Mouse (Mus musculus): ENCODE data around the gene Adra2b.

Adra2b gene

GRCm38 (mm10) chr2:127379250-127379649, 16.2 kb downstream of the Adra2b start:
- DNase-seq (ENCODE audit: low spot score in 2 of 2), result no peak

GRCm38 (mm10) chr2:127383881-127384280, 20.9 kb downstream of the Adra2b start:
- no peak for DNase-seq (ENCODE audit: low spot score in 2 of 2)

GRCm38 (mm10) chr2:127387521-127387920, 24.5 kb downstream of the Adra2b start:
- DNase-seq (ENCODE audit: low spot score in 2 of 2), result no peak

GRCm38 (mm10) chr2:127390352-127390751, 27.3 kb downstream of the Adra2b start:
- no peak for DNase-seq (ENCODE audit: low spot score in 2 of 2)

GRCm38 (mm10) chr2:127390846-127391245, 27.8 kb downstream of the Adra2b start:
- DNase-seq (ENCODE audit: low spot score in 2 of 2), result no peak

- no peak for DNase-seq (ENCODE audit: low spot score in 2 of 2)
Measured at GRCm38 (mm10) chr2:127391323-127391722, 28.3 kb downstream of the Adra2b start.

- DNase-seq (ENCODE audit: low spot score in 2 of 2), result no peak
Measured at GRCm38 (mm10) chr2:127394606-127395161, 31.7 kb downstream of the Adra2b start.

- DNase-seq (ENCODE audit: low spot score in 2 of 2), result no peak
Measured at GRCm38 (mm10) chr2:127398738-127399137, 35.7 kb downstream of the Adra2b start.

- no peak for DNase-seq (ENCODE audit: low spot score in 2 of 2)
Measured at GRCm38 (mm10) chr2:127411126-127411525, 48.1 kb downstream of the Adra2b start.

GRCm38 (mm10) chr2:127415806-127416205, 52.8 kb downstream of the Adra2b start:
- DNase-seq (ENCODE audit: low spot score in 2 of 2), result no peak

GRCm38 (mm10) chr2:127416706-127417105, 53.7 kb downstream of the Adra2b start:
- no peak for DNase-seq (ENCODE audit: low spot score in 2 of 2)
